Mouse (Mus musculus): ENCODE data around the gene Adamtsl5.
A peak's percentile ranks its signal among the peaks of the same experiment; 100 is the strongest.
"Not testable (repeated sequence)": the region's sequence is repeated elsewhere in the genome, so short reads cannot be mapped to it uniquely, and the experiment has no call there.

The Adamtsl5 gene

DNA sequence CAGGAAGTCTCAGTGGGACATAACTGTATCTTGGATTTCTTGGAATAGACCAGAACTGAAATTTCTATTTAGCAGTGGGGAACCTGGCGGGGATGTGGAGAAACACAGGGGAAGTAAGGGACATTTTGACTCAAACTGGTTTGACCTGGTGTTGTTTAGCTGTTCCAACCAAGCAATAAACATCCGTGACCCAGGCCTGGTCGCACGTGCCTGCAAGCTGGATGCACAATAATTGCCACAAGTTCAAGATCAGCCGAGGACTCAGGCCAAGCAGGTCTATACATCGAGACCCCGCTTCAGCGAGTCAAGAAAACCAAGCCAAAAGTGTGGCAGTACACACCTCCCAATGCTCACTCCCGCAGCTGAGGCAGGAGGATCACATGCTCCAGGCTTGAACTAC, 23.8 kb upstream of the Adamtsl5 start:
- no peak for DNase-seq

DNA sequence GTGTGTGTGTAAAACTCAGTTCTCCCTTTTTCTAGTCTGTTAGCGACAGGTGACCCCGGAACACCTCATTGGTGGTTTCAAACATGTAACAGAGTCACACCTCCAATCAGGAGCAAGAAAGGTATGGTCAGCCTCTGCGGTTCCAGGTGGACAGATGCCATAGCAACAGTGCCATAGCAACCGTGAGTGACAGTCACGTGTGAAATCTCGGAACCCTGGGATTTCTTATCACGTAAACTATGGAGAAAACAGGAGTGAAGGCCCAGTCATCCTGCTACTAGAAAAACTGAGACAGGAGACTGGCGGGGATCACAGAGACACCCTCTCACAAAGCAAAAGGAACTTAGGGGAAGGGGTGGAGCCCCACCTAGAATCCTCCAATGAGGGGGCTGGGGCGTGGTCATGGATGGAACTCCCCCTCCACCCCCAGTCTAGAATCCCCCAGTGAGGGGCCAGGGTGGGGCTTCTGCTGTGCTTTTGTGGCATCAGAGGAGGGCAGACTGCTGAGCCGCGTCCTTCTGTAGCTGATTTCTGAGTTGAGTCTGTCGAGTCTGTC, 23.3 kb upstream of the Adamtsl5 start:
- peak; percentile 87 to 91 for DNase-seq

DNA sequence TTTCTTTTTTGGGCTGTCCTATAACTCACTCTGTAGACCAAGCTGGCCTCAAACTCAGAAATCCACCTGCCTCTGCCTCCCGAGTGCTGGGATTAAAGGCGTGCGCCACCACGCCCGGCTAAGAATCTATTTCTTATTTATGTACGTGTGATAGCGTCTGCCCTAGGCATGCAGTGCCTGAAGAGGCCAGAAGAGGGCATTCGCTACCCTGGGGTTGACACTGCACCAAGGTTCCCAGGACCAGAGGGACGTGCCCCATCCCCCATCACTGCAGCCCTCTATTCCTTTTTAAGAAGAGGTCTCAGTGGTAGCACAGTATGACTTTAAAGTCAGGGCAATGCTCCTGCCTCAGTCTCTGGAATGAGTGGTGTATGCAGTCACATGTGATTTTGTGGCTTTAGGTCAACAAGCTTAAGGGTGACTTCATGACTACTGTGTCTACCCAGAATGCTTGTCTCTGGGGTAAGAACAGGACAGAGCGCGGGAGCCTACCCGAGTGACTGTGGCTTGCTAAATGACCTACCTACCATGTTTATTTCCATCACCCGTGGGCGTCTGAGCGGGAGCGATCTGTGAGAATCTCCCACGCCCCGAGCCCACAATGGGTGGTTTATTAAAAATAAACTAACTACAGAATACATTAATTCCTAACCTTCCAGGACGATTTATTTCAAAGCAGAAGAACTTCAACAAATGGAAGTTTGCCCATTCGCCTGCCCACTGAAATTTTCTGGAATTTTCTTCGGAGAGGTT, 22.0 kb upstream of the Adamtsl5 start:
- DNase-seq: no peak

DNA sequence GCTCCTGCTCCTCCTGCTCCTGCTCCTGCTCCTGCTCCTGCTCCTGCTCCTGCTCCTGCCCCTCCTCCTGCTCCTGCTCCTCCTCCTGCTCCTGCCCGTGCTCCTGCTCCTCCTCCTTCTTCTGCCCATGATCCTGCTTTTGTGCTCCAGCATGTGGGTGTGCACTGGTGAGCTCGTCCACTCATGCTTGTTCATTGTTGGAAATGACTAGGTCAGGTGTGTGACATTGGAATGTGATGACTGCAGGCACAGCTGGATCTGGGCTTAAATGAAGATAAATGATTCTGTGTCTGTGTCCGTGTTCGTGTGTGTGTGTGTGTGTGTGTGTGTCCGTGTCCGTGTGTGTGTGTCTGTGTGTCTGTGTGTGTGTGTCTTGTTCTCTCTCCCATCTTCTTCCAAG, 20.2 kb upstream of the Adamtsl5 start:
- DNase-seq: no peak

- DNase-seq: no peak
These were observed 19.7 kb upstream of the Adamtsl5 start for GRCm38 (mm10) chr10:80367954-80368353.

- no peak for DNase-seq
These were observed 17.5 kb upstream of the Adamtsl5 start for GRCm38 (mm10) chr10:80365736-80366135.

GRCm38 (mm10) chr10:80363734-80364133, 15.5 kb upstream of the Adamtsl5 start:
- DNase-seq: peak; percentile 56

- peak; percentile 77 to 85 for DNase-seq
These were observed 9.9 kb upstream of the Adamtsl5 start for GRCm38 (mm10) chr10:80357994-80358639.

GRCm38 (mm10) chr10:80357336-80357735, 9.1 kb upstream of the Adamtsl5 start:
- DNase-seq: no peak

DNA sequence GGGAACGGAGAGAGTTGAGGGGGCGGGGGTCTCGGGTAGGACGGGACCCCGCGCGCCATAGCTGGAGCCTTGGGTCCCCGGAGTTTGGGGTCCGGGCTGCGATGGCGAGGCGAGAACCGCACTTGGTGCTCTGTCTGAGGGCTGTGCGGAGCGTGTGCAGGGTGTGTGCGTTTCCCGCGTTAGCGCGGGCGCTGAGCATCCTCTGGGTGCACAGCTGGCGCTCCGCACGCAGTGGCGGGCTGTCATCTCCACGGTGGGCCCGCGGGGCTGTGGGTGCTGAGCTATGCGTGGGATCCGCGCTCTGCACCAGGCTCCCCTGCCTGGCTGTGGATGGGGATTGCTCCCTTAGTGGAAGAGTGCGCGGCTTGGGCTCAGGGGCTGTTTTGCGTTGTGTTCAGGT, 8.5 kb upstream of the Adamtsl5 start:
- DNase-seq: no peak

DNA sequence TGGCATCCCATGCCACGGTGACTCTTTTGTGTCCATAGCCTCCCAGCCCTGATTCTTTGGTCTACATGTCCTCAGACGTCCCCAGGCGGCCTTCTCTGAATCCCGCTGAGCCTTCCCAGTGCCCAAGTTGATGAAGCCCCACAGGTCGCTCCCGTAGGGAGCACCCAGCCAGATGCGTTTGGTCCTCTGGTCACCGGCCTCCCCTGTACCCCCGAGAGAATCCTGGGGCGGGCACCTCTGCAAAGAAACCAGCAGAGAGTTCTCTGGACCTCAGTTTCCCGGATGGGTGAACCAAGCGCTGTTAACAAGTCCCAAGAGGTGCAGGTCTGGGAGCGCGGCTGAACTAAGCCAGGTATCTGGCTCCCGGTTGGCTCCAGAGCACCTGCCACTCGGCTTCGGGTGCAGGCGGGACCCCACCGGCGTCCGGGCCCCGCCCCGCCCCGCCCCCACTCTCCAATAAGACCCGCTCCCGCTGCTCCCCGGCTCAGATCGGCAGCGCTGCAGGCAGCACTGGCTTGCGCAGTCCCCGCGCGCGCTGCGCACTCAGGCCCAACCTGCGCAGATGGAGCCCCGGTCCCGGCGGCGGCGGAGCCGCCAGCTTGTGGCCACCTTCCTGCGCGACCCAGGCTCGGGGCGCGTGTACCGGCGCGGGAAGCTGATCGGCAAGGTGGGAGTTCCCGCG, 7.9 kb upstream of the Adamtsl5 start, which contains the start of gene Plk5:
Gene Plk5, plus strand, starts transcription at position 459 of the 682 bp plus-strand sequence.
- peak; percentile 52 to 60 for DNase-seq

DNA sequence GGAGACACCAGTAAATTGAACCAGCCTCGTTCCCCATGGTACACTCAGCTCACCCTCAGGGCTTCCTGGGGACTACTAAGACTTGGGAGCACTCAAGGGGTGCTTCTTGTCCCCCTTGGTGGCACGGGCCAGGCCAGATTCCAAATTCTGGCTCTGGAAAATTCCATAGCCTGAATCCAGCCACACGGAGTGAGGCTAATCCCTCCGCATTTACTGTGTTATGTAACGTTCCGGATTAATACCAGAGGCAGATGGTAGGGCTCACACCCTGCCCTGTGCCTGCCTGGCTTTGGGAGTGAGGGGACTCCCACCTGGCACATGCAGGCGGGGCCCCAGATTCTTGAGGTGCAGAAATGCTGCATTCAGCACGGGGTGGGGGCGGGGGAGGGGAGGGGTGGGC, 7.2 kb upstream of the Adamtsl5 start:
- DNase-seq: peak in 1 of 2 experiments; percentile 29

- DNase-seq: no peak
These were observed 4.5 kb upstream of the Adamtsl5 start for GRCm38 (mm10) chr10:80352727-80353126.

- no peak for DNase-seq
These were observed 3.7 kb upstream of the Adamtsl5 start for GRCm38 (mm10) chr10:80351896-80352295.

DNA sequence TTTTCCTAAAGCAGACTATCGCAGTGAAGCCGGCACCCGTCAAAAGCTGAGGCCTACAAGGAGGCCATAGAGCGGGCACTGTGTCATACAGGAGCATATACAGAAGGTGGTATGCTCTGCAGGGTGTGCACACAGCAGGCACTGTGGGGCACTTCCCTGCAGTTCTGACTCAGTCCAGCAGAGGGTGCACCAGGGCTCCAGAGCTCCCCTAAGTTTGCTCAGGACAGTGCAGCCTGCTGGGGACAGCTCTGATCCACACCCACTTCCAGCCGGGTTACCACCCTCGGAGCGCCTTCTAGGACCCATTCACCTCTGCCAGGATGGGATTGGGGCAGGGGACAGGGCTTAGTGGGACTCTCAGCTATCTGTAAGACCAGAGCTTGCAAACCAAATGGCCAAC, 2.1 kb upstream of the Adamtsl5 start:
- DNase-seq: peak; percentile 88 to 93

GRCm38 (mm10) chr10:80348981-80349380, 769 bp upstream of the Adamtsl5 start:
- DNase-seq: peak in 1 of 2 experiments; percentile 33

- DNase-seq: peak in 1 of 2 experiments; percentile 45
These were observed 671 bp downstream of the Adamtsl5 start for GRCm38 (mm10) chr10:80347514-80347967.

GRCm38 (mm10) chr10:80345929-80346328, 2.3 kb downstream of the Adamtsl5 start:
- not testable (repeated sequence) for DNase-seq

DNA sequence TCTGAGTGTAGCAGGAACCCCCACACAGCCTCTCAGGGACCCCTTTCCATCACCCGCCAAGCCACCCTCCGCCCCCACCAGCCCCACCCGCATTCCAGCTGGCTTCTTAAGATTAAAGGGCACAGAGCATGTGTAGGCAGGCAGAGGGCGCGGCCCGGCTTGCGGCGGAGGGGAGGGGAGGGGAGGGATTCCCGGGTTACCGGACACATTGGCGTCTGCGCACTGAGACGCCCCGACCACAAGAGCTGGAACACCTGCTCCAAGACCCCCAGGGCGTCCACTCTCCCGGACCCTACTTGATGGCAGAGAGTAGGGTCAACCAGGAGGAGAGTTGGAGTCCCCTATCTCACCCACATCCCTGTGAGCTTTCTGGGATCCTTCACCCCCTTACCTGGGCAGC, 3.1 kb downstream of the Adamtsl5 start:
- DNase-seq: no peak

- no peak for DNase-seq
These were observed 4.0 kb downstream of the Adamtsl5 start for GRCm38 (mm10) chr10:80344131-80344661.

DNA sequence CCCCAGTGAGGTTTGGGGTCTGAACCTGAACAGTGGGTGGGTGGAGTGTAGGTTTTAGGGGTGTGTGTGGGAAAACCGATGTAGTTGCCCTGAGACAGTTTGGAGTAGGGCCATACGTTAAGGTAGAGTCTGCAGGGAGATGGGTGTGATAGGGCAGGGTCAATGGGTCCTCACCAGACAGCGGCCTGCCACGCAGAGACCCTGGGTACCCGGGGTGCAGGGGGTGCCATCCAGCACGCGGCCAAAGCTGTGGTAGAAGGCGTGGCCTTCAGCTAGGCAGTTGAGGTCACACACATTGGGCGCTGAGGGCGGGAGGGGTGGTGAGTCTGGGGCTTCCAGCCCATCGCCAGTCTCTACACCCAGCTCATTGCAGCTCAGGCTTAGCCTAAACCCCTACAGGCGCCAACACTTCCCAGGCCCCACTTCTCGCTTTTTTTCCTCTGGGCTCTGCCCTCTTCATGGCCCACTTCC, 4.8 kb downstream of the Adamtsl5 start:
- DNase-seq: no peak

- DNase-seq: peak in 1 of 2 experiments; percentile 43
These were observed 5.3 kb downstream of the Adamtsl5 start for GRCm38 (mm10) chr10:80342749-80343424.
